Comparison of ENCODE assay signal across 26 mouse cellular contexts in genomic region chr5:36335661-36336060, GRCm38 (mm10).
DNase-seq lines count a peak whose midpoint lies in the region; ATAC-seq and TF ChIP-seq lines count a peak whose summit lies in the region.
"Had no signal": no experiment of that assay in that cellular context is flagged by ENCODE, and none has a peak within 500 bp of the region (broad histone marks: within the 10 kb centered on the region; RNA-seq: fewer than 3 reads in every experiment).

No protein-coding gene starts in this region.

- H3K27ac ChIP-seq in forebrain, embryonic 10.5 days = peak overlapping the region; percentile 42
- no peak overlapping the region for H3K27ac ChIP-seq in forebrain, embryonic 13.5 days
- H3K27ac ChIP-seq in layer of hippocampus, adult 2 months = peak overlapping the region; percentile 74
- H3K27ac ChIP-seq in stomach, embryonic 15.5 days = peak overlapping the region; percentile 22
- H3K27ac ChIP-seq: gastrocnemius, adult 2 months; heart, embryonic 15.5 days; hindbrain, embryonic 15.5 days; intestine, embryonic 15.5 days; liver, embryonic 15.5 days; neural tube, embryonic 13.5 days had no signal

- ATAC-seq in forebrain, embryonic 13.5 days = no peak
- ATAC-seq in stomach, embryonic 15.5 days (ENCODE audit: insufficient read depth, low FRiP score, low read depth) = no peak
- ATAC-seq in megakaryocyte, adult 5-6 weeks (ENCODE audit: poor library complexity, severe bottlenecking) = no peak
- ATAC-seq: activated CD4-positive, CD25-positive, alpha-beta regulatory T cell, adult 4 months; forebrain, embryonic 16.5 days; intestine, embryonic 15.5 days had no signal

- WGBS in forebrain, embryonic 10.5 days = 82% methylated on average over 2 of the region's 2 CpGs
- WGBS in forebrain, embryonic 13.5 days = 83% methylated on average over 2 of the region's 2 CpGs
- WGBS in stomach, embryonic 15.5 days = 76% methylated on average over 2 of the region's 2 CpGs

- intact Hi-C loops in left cerebral cortex, postnatal 4 days (cut with DNase I) = no loop called here

- H3K36me3 ChIP-seq in forebrain, embryonic 10.5 days (replicated peaks) = no peaks in the 10 kb centered on the region
- no peaks in the 10 kb centered on the region for H3K36me3 ChIP-seq in forebrain, embryonic 13.5 days (ENCODE audit: poor library complexity, severe bottlenecking)
- no peaks in the 10 kb centered on the region for H3K36me3 ChIP-seq in stomach, embryonic 15.5 days
- H3K36me3 ChIP-seq: heart, embryonic 15.5 days; hindbrain, embryonic 15.5 days; intestine, embryonic 15.5 days; liver, embryonic 15.5 days; neural tube, embryonic 13.5 days had no signal

- H3K4me2 ChIP-seq in forebrain, embryonic 13.5 days = no peak overlapping the region
- no peak overlapping the region for H3K4me2 ChIP-seq in stomach, embryonic 15.5 days
- H3K4me2 ChIP-seq: heart, embryonic 15.5 days; hindbrain, embryonic 15.5 days; intestine, embryonic 15.5 days; liver, embryonic 15.5 days; lung, embryonic 14.5 days; midbrain, embryonic 11.5 days; neural tube, embryonic 13.5 days had no signal

- peaks cover 57% of the 10 kb centered on the region for H3K4me1 ChIP-seq in forebrain, embryonic 10.5 days
- peaks cover 46% of the 10 kb centered on the region for H3K4me1 ChIP-seq in forebrain, embryonic 13.5 days
- peaks cover 12% of the 10 kb centered on the region for H3K4me1 ChIP-seq in stomach, embryonic 15.5 days
- H3K4me1 ChIP-seq: liver, embryonic 15.5 days had no signal

- no peak overlapping the region for H3K9ac ChIP-seq in forebrain, embryonic 13.5 days
- no peak overlapping the region for H3K9ac ChIP-seq in stomach, embryonic 15.5 days
- H3K9ac ChIP-seq: heart, embryonic 15.5 days; hindbrain, embryonic 15.5 days; intestine, embryonic 15.5 days; liver, embryonic 15.5 days; lung, embryonic 14.5 days; neural tube, embryonic 13.5 days had no signal

- TF ChIP-seq CTCF in layer of hippocampus, adult 2 months (conservative IDR thresholded peaks at IDR 0.05) = no peak

- no peak for DNase-seq in forebrain, embryonic 10.5 days (ENCODE audit: extremely low spot score, low spot score)
- no peak for DNase-seq in layer of hippocampus, adult 2 months (ENCODE audit: low spot score in 2 of 2)
- no peak for DNase-seq in layer of hippocampus, adult 11-12 months (ENCODE audit: low spot score)
- peak; percentile 8 for DNase-seq in gonadal fat pad, adult 2 months (ENCODE audit: low read depth)
- DNase-seq in left cerebral cortex, postnatal 4 days = no peak
- DNase-seq: cerebellum, adult 2 months; gastrocnemius, adult 2 months; heart, postnatal 36 days; kidney, adult 2 months; kidney, postnatal 4 days; lung, postnatal 14 days; thymus, adult 2 months; thymus, postnatal 36 days had no signal

- no peaks in the 10 kb centered on the region for H3K9me3 ChIP-seq in forebrain, embryonic 10.5 days
- H3K9me3 ChIP-seq in forebrain, embryonic 13.5 days (replicated peaks) = no peaks in the 10 kb centered on the region
- H3K9me3 ChIP-seq in stomach, embryonic 15.5 days = no peaks in the 10 kb centered on the region
- H3K9me3 ChIP-seq: heart, embryonic 15.5 days; hindbrain, embryonic 15.5 days; intestine, embryonic 15.5 days; liver, embryonic 15.5 days; neural tube, embryonic 13.5 days had no signal

- no peak overlapping the region for H3K4me3 ChIP-seq in forebrain, embryonic 10.5 days
- H3K4me3 ChIP-seq in forebrain, embryonic 13.5 days = no peak overlapping the region
- H3K4me3 ChIP-seq in layer of hippocampus, adult 2 months = no peak overlapping the region
- no peak overlapping the region for H3K4me3 ChIP-seq in stomach, embryonic 15.5 days (replicated peaks)
- H3K4me3 ChIP-seq: gastrocnemius, adult 2 months; heart, embryonic 15.5 days; hindbrain, embryonic 15.5 days; intestine, embryonic 15.5 days; liver, embryonic 15.5 days; myocyte; neural tube, embryonic 13.5 days had no signal

- H3K27me3 ChIP-seq in forebrain, embryonic 10.5 days (ENCODE audit: poor library complexity, severe bottlenecking) = 0 out of 2 replicates have a peak, but pooled peaks cover 13% of the 10 kb centered on the region
- H3K27me3 ChIP-seq in forebrain, embryonic 13.5 days = no peaks in the 10 kb centered on the region
- H3K27me3 ChIP-seq in stomach, embryonic 15.5 days (replicated peaks) = no peaks in the 10 kb centered on the region
- H3K27me3 ChIP-seq: heart, embryonic 15.5 days; hindbrain, embryonic 15.5 days; intestine, embryonic 15.5 days; liver, embryonic 15.5 days; neural tube, embryonic 13.5 days had no signal
